Mouse (Mus musculus): ENCODE measurements around the gene Caln1.

Gene Caln1

GRCm38 (mm10) chr5:130688385-130689138 lies 319.3 kb downstream of the Caln1 start:
- peak; percentile 9 for DNase-seq (ENCODE audit: low read depth, low spot score)

DNA sequence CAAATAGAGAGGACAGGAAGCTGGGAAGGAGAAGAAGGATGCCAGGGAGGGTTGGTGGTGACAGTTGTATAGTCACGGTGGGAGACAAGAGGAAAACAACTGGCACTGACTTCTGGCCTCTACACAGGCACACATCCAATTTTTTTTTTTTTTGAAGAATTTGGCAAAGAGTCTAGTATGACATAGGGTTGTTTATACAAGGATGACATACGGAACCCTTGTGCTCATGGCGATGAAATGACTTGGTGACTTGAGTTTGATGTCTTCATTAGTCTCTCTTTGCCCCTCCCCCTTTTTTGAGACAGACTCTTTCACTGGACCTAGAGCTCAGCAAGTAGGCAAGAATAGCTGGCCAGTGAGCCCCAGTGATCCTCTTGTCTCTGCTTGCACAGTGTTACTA lies 322.1 kb downstream of the Caln1 start:
- DNase-seq (ENCODE audit: low read depth, low spot score) = no peak

DNA sequence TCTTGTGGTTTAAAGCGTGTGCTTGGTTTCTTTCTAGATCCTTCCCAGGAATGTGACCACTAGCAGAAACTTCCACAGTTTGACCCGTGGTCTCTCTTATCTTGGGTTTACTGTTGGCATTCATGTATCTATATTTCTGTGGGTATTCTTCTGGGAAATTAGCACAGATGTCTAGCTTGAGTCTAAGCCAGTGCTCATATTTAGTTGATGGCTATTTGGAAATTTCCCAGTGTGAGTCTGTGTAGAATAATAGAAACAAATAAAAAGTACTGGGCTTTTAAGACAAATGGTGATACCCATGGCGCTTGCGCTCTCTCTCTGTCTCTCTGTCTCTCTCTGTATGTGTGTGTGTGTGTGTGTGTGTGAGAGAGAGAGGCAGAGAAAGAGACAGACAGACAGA lies 330.2 kb downstream of the Caln1 start:
- DNase-seq (ENCODE audit: low read depth, low spot score) = no peak

DNA sequence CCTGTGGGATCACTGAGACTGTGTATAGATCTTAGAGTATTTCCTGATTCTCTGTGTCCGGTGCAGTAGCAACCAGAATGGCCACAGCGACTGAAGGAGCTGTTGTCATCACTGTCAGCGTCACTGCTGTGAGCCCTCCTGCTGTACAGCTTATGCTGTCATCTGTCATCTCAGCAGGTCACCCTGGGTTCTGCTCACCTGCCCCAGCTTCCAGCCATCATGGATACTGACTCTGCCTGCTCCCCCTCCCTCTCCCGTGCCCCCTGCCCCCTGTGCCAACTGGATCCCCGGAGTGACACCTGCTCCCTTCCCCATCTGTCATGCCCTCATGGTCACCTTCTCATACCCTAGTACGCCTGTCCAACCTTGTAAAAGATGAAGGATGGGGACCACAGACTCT lies 332.5 kb downstream of the Caln1 start:
- DNase-seq (ENCODE audit: low read depth, low spot score) = no peak

GRCm38 (mm10) chr5:130702361-130702760 lies 333.1 kb downstream of the Caln1 start:
- DNase-seq (ENCODE audit: low read depth, low spot score) = no peak

GRCm38 (mm10) chr5:130704866-130705265 lies 335.6 kb downstream of the Caln1 start:
- no peak for DNase-seq (ENCODE audit: low read depth, low spot score)

GRCm38 (mm10) chr5:130706202-130706855 lies 337.1 kb downstream of the Caln1 start:
- no peak for DNase-seq (ENCODE audit: low read depth, low spot score)

- no peak for DNase-seq (ENCODE audit: low read depth, low spot score)
Measured at GRCm38 (mm10) chr5:130707755-130708154, 338.5 kb downstream of the Caln1 start.

- DNase-seq (ENCODE audit: low read depth, low spot score) = no peak
Measured at GRCm38 (mm10) chr5:130708616-130709015, 339.4 kb downstream of the Caln1 start.

GRCm38 (mm10) chr5:130711643-130712042 lies 342.4 kb downstream of the Caln1 start:
- no peak for DNase-seq (ENCODE audit: low read depth, low spot score)

GRCm38 (mm10) chr5:130712281-130712680 lies 343.0 kb downstream of the Caln1 start:
- DNase-seq (ENCODE audit: low read depth, low spot score) = peak; percentile 37

DNA sequence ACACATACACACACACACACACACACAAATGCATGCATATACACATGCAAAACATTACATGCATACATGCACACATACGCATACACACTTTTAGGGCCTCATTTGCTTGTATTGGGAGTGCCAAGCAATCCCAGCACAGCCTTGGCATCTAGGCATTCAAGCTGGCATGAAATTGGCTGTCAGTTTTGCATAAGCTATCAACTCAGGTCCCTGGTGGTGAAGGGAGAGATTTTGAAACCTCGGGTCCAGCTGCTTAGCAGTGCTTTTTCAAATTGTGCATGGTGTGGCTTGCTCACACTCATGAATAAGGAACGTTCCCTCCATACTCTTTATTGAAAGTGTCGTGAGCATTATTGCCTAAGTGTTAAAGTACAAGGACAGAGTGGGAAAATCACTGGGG lies 345.9 kb downstream of the Caln1 start:
- no peak for DNase-seq (ENCODE audit: low read depth, low spot score)

GRCm38 (mm10) chr5:130718385-130718784 lies 349.1 kb downstream of the Caln1 start:
- peak; percentile 70 for DNase-seq (ENCODE audit: low read depth, low spot score)

DNA sequence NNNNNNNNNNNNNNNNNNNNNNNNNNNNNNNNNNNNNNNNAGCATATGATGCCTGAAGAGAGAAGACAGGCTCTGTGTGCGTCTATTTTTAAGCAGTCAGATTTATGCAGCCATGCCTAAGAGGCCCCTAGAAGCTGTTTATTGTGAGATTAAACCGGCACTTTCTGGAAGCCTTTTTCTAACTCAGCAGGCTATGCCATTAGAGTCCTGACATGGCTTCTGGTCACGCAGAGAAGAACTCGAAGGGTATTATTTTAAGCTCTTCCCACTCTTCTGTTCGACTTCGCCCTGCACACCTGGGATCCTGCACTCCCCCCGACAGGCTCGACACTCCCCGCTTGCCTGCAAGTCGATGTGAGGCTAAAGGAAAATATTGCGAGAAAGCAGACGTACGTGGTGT lies 372.9 kb downstream of the Caln1 start:
- no peak for DNase-seq (ENCODE audit: low read depth, low spot score)

GRCm38 (mm10) chr5:130757517-130757916 lies 388.3 kb downstream of the Caln1 start:
- peak; percentile 67 for DNase-seq (ENCODE audit: low read depth, low spot score)

DNA sequence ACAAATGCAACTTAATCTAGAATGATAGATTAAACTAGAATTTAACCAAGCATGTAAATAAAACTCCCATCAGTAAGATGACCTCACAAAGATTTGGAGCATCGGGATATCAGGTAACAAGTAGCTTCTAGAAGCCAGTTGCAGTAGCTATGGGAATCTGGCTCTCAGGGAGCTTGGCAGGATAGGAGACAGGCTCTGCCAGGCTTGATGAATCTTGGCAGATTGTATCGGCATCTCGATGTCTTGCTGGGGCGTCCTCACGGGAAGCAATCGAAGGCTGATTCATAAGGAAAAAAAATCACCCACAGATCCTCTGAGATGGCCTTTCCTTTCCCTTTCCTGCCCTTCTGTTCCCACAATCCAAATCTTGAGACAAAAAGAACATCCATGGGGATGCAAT lies 396.5 kb downstream of the Caln1 start:
- no peak for DNase-seq (ENCODE audit: low read depth, low spot score)

DNA sequence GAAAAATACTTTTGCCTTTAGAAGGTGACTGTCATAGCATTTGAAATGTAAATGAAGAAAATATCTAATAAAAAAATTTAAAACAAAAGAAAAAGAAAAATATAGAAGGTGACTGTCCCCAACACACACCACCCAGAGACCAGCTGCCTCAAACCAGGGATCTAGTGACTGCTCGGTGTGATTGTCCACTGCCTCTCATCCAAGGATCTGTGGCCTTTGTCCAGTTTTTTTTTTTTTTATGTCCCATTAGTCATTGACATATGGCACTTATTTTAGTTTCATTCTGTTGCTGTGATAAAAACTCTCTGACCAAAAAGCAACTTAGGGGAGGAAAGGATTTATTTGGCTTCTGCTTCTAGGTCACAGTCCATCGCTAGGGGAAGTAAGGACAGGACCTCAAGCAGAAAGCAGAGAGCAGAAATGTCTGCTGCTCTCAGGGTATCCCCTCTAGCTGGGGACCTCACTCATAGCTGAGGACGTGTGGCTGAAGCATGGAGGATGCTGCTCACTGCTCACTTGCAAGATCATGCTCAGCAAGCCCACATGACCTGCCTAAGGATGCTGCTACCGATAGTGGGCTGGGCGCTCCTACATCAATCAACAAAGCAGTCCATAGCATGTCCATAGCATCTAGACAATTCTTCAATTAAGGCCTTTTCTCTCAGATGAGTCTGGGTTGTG lies 401.9 kb downstream of the Caln1 start:
- no peak for DNase-seq (ENCODE audit: low read depth, low spot score)

- DNase-seq (ENCODE audit: low read depth, low spot score) = no peak
Measured at GRCm38 (mm10) chr5:130772491-130772890, 403.2 kb downstream of the Caln1 start.

DNA sequence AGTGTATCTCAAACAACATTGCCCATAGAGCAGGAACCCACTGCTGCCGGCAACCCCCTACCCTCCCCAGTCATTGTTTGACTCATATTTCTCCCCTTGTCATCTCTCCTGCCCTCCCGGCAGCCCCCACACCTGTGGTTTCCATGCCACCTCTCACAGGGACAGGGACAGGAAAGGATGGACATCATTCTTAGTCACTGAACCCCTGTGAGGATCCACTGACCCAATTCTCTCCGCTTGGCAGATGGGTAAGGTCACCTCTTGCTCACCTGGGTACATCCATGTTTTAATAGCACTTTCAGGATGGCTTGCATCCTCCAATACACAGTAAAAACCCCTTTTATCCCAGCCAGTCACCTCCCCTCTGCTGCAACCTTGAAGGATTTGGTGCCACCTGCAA lies 405.7 kb downstream of the Caln1 start:
- no peak for DNase-seq (ENCODE audit: low read depth, low spot score)

GRCm38 (mm10) chr5:130792755-130793452 lies 423.6 kb downstream of the Caln1 start:
- DNase-seq (ENCODE audit: low read depth, low spot score) = no peak

DNA sequence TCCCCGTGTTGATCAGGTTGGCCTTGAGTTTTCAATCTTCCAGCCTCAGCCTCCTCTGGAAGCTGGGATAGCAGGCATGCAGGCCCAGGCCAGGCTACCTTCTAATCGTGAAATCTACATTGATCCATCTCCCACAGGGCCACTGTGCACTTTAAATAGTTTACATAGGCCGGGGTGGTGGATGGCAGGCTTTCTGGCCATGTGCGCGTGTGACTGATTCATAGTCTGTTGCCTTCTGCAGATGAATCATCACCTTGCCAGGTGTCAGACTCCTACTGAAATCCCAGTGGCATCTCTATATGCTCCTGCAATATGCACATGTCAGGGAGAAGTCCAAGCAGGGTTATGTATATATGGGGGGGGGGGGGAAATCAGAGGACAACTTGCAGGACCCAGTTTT lies 428.5 kb downstream of the Caln1 start:
- no peak for DNase-seq (ENCODE audit: low read depth, low spot score)

DNA sequence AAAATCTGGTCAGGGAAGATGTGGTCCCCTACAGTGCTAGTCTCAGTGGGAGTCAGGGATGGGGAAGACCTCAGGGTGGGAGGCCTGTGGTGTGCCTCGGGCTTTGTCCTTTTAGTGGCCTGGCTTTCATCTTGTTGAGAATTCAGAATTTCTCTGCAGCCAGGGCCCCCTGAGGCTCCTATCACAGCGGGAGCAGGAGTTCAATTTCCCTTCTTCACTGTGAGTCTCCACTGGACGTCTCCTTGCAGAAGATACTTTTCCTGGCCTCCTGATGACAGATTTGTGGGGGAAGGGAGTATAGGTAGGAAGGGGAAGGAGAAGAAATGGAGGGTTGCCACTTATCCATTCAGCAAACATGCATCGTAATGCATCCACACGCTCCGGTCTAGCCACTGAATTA lies 441.1 kb downstream of the Caln1 start:
- DNase-seq (ENCODE audit: low read depth, low spot score) = no peak
